Mouse (Mus musculus) neural tube, embryonic 11.5 days (tissue): ENCODE data around the gene Col8a1. TPM values are rescaled to one million over a fixed set of nuclear protein-coding genes. Genes with fewer than 3 reads are reported as not detected.

Experiments
- ATAC-seq: fragments of 200-750 bp; cut with Nextera tagmentation; 2 replicates; pipeline ENCODE4 v1.8.0; 2017; ENCODE audit warnings: moderate number of reproducible peaks, mild to moderate bottlenecking, moderate TSS enrichment, moderate library complexity; ENCODE audit not compliant: insufficient read depth, low FRiP score, low TSS enrichment
- DNase-seq: peaks from one replicate; pipeline ENCODE4 v3.0.0-alpha.2; 2015; ENCODE audit warnings: low spot score
- H3K27ac ChIP-seq: fragments of 300-500 bp; sonication (generic); 2 replicates; pipeline ENCODE4 v1.5.1; 2014; ENCODE audit warnings: low read depth, mild to moderate bottlenecking, low read length
- H3K27me3 ChIP-seq: fragments of 300-500 bp; sonication (generic); 2 replicates; pipeline ENCODE4 v1.6.1; 2014; ENCODE audit warnings: mild to moderate bottlenecking, low read length, mixed read lengths; ENCODE audit not compliant: control insufficient read depth, insufficient read depth
- H3K36me3 ChIP-seq: fragments of 300-500 bp; sonication (generic); 2 replicates; pipeline ENCODE4 v1.6.1; 2014; ENCODE audit warnings: mild to moderate bottlenecking, low read length, moderate library complexity, mixed read lengths; ENCODE audit not compliant: control insufficient read depth, insufficient read depth
- H3K4me1 ChIP-seq: fragments of 300-500 bp; sonication (generic); 2 replicates; pipeline ENCODE4 v1.6.1; 2014; ENCODE audit warnings: low read length, mixed read lengths; ENCODE audit not compliant: control insufficient read depth, insufficient read depth
- H3K4me2 ChIP-seq: fragments of 300-500 bp; sonication (generic); 2 replicates; pipeline ENCODE4 v1.6.1; 2014; ENCODE audit warnings: low read depth, mild to moderate bottlenecking, moderate library complexity
- H3K4me3 ChIP-seq: fragments of 300-500 bp; sonication (generic); 2 replicates; pipeline ENCODE4 v1.5.1; 2014; ENCODE audit warnings: low read depth, low read length
- H3K9ac ChIP-seq: fragments of 300-500 bp; sonication (generic); 2 replicates; pipeline ENCODE4 v1.6.1; 2014; ENCODE audit warnings: mild to moderate bottlenecking, low read length
- H3K9me3 ChIP-seq: fragments of 300-500 bp; sonication (generic); 2 replicates; pipeline ENCODE4 v1.6.1; 2016; ENCODE audit warnings: low read length; ENCODE audit not compliant: control insufficient read depth
- WGBS: fragments of 180-500 bp; shearing (Covaris S2); extraction: QIAGEN DNeasy Blood & Tissue Kit; methylation state at CpG from one replicate; pipeline ENCODE4 v1.1.7; 2014; 5-methylcytosine and 5-hydroxymethylcytosine counted together
- polyA plus RNA-seq: library from polyadenylated mRNA; unstranded; fragments of >200 nt; fragmentation: Nextera tagmentation; extraction: Ambion mirVana; gene quantifications from 2 replicates; pipeline ENCODE4 v1.2.1, GENCODE M21; 2014

The Col8a1 gene
- polyA plus RNA-seq, 1 experiment from 2014 or later = 4.2 TPM

DNA sequence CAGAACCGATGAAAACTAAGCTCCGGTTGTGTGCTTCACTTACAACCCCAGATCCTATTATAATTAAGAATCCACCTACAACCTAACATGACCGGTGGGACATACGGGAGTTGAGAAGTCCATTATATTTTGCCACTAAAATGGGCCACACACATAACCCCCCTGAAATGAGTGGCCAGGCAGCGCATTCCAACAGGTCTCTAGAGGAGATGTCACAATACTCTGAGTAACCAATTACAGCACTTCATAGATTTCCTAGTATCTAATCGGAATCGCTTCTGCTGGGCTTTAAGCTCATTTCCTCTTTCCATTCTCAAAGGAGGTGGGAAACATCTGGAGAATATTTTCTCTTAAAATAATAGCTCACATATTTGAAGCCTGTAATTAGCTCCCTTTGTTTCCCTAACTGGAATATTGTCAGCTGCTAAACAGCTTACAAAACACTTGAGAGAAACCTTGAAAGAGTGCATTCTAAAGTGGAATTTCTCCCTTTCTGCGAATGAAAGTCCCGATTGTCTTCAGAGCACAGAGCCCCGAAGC, 113.1 kb downstream of the Col8a1 start:
- no peak overlapping the region for H3K27ac ChIP-seq
- no peak for ATAC-seq
- DNase-seq = no peak
- H3K4me3 ChIP-seq = no peak overlapping the region
- no peak overlapping the region for H3K4me2 ChIP-seq
- H3K36me3 ChIP-seq = no peaks in the 10 kb centered on the region
- H3K27me3 ChIP-seq = no peaks in the 10 kb centered on the region
- H3K4me1 ChIP-seq = no peaks in the 10 kb centered on the region
- H3K9ac ChIP-seq = no peak overlapping the region
- no peaks in the 10 kb centered on the region for H3K9me3 ChIP-seq
- 73% methylated on average over 10 of the region's 10 CpGs for WGBS

DNA sequence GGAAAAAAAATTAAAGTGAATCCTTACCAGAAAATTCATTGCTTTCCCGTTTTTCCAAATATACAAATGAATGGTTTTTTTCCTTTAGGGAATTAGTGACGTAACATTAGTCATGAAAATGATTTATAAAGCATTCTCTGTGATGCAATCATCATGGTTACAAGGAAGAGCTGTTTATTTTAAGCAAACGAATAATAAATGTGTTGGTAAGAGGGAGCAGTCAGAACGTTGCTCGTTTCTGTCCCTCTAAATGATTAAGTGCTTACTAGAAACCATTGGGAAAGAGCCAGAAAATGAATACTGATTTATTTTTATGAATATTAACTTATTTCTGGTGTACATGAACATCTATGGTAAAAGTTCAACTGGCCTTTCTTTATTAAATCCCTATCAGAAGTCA, 119.8 kb downstream of the Col8a1 start:
- Histone ChIP-seq H3K27ac (no peak overlapping the region), H3K4me1 (no peaks in the 10 kb centered on the region), H3K4me2 (no peak overlapping the region), H3K27me3 (no peaks in the 10 kb centered on the region), H3K9ac (no peak overlapping the region), H3K36me3 (no peaks in the 10 kb centered on the region), H3K4me3 (no peak overlapping the region), H3K9me3 (no peaks in the 10 kb centered on the region)
- no peak for DNase-seq
- ATAC-seq = no peak
- 75% methylated on average over 5 of the region's 5 CpGs for WGBS

DNA sequence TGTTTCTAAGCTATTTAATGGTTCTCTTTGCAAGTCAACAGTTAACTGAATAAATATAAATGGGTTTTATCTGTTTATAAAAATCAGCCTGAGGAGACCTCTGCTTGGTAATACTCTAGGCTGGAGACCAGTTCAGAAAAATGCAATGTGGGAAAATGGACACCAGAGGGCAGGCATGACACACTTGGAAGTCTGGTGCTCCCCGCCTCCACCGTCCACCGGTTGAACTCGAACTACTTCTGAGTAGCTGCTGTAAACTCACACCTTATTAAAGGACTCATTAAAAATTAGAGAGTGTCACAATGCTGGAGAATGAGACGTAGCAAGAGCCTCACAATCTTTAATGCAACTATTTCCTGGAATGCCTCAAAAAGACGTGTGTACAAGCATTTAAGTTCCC, 120.3 kb downstream of the Col8a1 start:
- H3K4me3 ChIP-seq = no peak overlapping the region
- no peaks in the 10 kb centered on the region for H3K36me3 ChIP-seq
- ATAC-seq = peak; percentile 79; the same call in 1 of the 2 replicates

DNA sequence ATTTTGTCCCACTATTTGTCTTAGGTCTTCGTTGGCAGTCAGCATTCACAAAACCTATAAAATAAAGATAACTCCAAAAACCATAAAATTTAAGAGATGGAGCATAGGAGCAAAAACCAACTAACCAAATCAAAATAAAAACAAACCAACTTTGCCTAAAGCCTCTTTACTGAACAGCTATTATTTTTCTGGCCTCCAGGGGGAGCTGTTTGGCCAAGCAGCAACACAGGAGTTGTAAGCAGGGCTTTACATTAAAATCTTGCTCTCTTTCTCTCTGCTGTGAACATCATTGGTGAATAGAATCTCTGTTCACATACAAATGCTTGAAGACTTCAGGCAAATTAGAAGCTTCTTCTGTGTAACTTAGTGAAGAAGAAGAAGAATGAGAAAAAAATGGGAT, 142.8 kb downstream of the Col8a1 start:
- no peak for ATAC-seq
- Histone ChIP-seq H3K4me3 (no peak overlapping the region), H3K4me2 (no peak overlapping the region), H3K9ac (no peak overlapping the region), H3K4me1 (no peaks in the 10 kb centered on the region), H3K27me3 (no peaks in the 10 kb centered on the region), H3K36me3 (no peaks in the 10 kb centered on the region), H3K9me3 (no peaks in the 10 kb centered on the region), H3K27ac (no peak overlapping the region)
- DNase-seq = peak; percentile 37
- WGBS = 3% methylated on average over 1 of the region's 1 CpGs

More for the DNA sequence above, 120.3 kb downstream of the Col8a1 start:
- Histone ChIP-seq H3K9me3 (no peaks in the 10 kb centered on the region), H3K9ac (no peak overlapping the region), H3K4me2 (no peak overlapping the region), H3K27ac (no peak overlapping the region), H3K4me1 (no peaks in the 10 kb centered on the region), H3K27me3 (no peaks in the 10 kb centered on the region)
- WGBS = 13% methylated on average over 6 of the region's 6 CpGs
- peak; percentile 70 for DNase-seq

DNA sequence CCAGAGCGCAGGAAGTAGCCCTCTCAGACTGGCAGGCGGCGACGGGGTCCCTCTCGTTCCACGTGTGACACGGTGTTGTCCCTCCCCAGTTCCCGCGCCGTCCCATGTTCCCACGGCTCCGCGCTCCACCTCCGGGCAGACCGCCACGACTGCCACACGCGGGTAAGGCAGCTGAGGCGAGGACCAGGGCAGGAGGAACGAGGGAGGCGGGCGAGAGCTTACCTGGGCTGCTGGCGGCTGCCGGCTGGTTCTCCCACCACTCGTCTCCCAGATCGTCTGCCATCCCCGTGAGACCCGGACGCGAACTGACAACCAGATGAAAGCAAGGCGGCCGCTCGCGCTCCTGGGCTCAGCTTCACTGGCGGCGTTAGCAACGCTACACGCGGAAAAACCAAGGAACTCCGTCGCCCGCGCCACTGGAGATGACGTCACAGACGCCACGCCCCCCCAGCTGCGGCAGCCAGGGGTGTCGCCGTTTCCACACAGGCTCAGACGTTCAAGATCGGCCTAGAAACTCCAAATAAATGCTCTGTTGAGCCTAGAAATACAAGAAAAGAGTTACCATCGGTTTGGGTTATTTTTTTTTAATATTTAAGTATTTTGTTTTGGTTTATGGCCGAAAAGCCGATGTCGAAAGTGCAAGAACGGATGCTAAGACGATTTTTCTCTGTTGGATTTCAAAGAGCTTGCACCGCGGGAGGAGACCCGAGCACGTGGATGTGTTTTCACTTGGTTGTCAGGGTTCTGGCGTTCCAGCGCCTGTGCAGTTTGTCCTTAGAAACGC, 147.9 kb downstream of the Col8a1 start, which contains the start of gene Cmss1:
Gene Cmss1 (minus strand): TSS at position 421 of the 784 bp plus-strand sequence.
- peak; percentile 93 for ATAC-seq
- Histone ChIP-seq H3K9ac (peak within 1 kb of the TSS; percentile 67), H3K4me3 (peak within 1 kb of the TSS; percentile 85), H3K36me3 (no peaks in the 10 kb centered on the region), H3K27ac (no peak within 1 kb of the TSS), H3K27me3 (no peaks in the 10 kb centered on the region), H3K9me3 (no peaks in the 10 kb centered on the region), H3K4me1 (no peaks in the 10 kb centered on the region), H3K4me2 (peak within 1 kb of the TSS; percentile 56)
- WGBS = under 1% methylated on average over 64 of the region's 64 CpGs
- DNase-seq = peak; percentile 92

DNA sequence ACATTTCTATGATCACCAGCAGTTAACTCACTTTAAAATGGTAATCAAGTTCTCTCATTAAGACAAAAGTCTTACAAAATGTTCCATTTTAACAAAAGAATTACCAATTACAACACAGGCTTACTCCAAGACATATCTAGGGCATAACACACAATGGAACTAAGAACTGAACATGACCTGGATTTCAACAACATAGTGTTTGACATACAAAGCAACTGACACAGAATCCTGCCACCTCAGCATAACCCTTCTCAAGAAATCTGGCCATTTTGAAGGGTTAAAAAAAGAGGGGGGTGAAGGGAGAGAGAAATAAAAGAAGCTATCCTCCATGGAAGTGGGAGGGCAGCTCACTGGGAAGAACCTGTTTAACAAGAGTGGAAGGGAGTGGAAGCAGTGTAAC, 153.5 kb downstream of the Col8a1 start:
- Histone ChIP-seq H3K9ac (no peak overlapping the region), H3K27ac (no peak overlapping the region), H3K9me3 (no peaks in the 10 kb centered on the region), H3K4me2 (no peak overlapping the region), H3K36me3 (no peaks in the 10 kb centered on the region), H3K4me1 (no peaks in the 10 kb centered on the region), H3K27me3 (no peaks in the 10 kb centered on the region), H3K4me3 (no peak overlapping the region)
- DNase-seq (no peak), ATAC-seq (no peak)

DNA sequence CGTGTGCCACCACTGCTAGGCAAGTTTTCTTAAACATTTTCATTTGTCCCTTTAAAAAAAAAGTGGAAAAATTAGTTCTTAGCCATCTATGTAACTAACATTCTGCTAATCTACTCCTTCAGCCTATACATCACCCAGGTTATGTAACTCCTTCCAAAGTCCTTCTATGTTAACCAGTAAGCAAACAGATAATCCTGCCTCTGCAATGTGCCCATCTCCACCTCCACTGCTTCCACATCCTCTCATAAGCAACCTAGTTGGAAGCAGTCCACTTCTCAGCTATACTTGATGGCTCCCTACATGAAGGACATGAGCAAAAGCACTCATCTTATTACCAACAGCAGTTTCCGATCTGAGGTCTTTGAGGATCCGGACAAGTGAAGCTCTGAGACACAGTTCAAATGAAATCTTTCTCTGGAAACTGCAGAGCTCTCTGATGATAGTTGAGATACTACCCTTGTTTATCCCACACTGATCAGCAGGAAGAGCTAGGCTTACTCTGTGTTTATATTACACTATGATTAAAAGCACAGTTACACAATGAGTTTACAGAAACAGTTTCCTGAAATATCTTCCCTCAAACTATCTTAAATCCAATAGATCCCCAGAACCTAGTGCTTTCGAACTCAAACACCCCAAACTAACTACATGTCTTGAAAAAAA, 157.1 kb downstream of the Col8a1 start:
- no peaks in the 10 kb centered on the region for H3K9me3 ChIP-seq
- H3K9ac ChIP-seq = no peak overlapping the region
- no peaks in the 10 kb centered on the region for H3K27me3 ChIP-seq
- no peaks in the 10 kb centered on the region for H3K4me1 ChIP-seq
- no peak overlapping the region for H3K27ac ChIP-seq
- DNase-seq = no peak
- ATAC-seq = no peak
- WGBS = 92% methylated on average over 4 of the region's 4 CpGs
- H3K4me3 ChIP-seq = no peak overlapping the region
- no peaks in the 10 kb centered on the region for H3K36me3 ChIP-seq
- no peak overlapping the region for H3K4me2 ChIP-seq

DNA sequence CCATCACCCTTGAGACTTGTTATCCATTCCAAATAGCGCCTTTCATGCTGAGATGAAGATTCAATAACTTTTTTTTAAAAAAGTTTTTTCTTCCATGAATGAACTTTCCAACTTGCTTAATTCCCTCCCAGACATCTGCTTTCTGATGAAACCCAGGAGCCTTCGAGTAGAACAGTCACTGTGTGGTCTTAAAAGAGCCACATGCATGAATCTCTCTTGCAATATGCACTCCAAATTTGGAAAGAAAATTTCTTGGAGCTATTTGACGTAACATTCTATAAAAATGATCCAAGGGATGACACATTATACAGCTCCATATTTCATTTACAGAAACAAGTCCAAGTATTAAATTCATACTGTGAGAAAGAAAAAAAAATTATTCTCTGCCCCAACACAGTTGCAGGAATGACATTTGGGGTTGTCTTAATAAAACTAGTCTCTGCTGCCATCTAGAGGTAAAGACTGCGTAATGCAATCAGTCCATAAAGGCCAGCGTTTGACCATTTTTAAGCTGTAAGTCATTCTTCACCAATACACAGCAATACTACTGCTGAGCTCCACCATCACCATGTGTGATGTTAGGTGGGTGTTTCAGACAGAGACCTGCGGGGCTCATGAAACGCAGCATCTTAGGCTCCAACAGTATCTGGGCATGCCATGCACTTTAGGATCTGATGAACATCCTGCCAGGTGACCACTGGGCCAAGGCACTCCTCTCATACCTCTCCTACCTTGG, 160.9 kb downstream of the Col8a1 start:
- no peak overlapping the region for H3K4me2 ChIP-seq
- no peak overlapping the region for H3K9ac ChIP-seq
- H3K4me3 ChIP-seq = no peak overlapping the region
- no peaks in the 10 kb centered on the region for H3K9me3 ChIP-seq
- no peak overlapping the region for H3K27ac ChIP-seq
- no peaks in the 10 kb centered on the region for H3K27me3 ChIP-seq
- peak; percentile 37 for DNase-seq
- H3K36me3 ChIP-seq = no peaks in the 10 kb centered on the region
- peak; percentile 38; the same call in 1 of the 2 replicates for ATAC-seq
- H3K4me1 ChIP-seq = no peaks in the 10 kb centered on the region
- WGBS = 46% methylated on average over 7 of the region's 7 CpGs
